Mouse (Mus musculus) testis, adult 2 months (tissue): ENCODE data around the gene Gpn3. TPM values are rescaled to one million over a fixed set of nuclear protein-coding genes. Genes with fewer than 3 reads are reported as not detected.

ENCODE experiments used
- H3K27ac ChIP-seq: fragments of 200-500 bp; 2 replicates; pipeline ENCODE4 v1.5.1; 2012; ENCODE audit warnings: low read depth, low read length; ENCODE audit not compliant: control insufficient read depth, insufficient read depth
- H3K27me3 ChIP-seq: fragments of 200-500 bp; 2 replicates; pipeline ENCODE4 v1.6.1; 2012; ENCODE audit warnings: mild to moderate bottlenecking, low read length, moderate library complexity; ENCODE audit not compliant: control insufficient read depth, insufficient read depth
- H3K36me3 ChIP-seq: fragments of 200-500 bp; 2 replicates; pipeline ENCODE4 v1.6.1; 2012; ENCODE audit warnings: mild to moderate bottlenecking, low read length; ENCODE audit not compliant: control insufficient read depth, insufficient read depth
- H3K4me1 ChIP-seq: fragments of 200-500 bp; 2 replicates; pipeline ENCODE4 v1.6.1; 2012; ENCODE audit warnings: low read length; ENCODE audit not compliant: control insufficient read depth, insufficient read depth
- H3K4me3 ChIP-seq: fragments of 200-500 bp; 2 replicates; pipeline ENCODE4 v1.5.1; 2012; ENCODE audit warnings: low read depth, mild to moderate bottlenecking, low read length, moderate library complexity, mixed read lengths; ENCODE audit not compliant: control insufficient read depth
- CTCF ChIP-seq: fragments of 200-500 bp; IDR thresholded peaks from 2 replicates; pipeline ENCODE4 v1.5.1; 2012; ENCODE audit warnings: low read depth, mild to moderate bottlenecking, inconsistent platforms, low read length, moderate library complexity; ENCODE audit not compliant: control insufficient read depth, insufficient read depth, insufficient replicate concordance
- POLR2A ChIP-seq: fragments of 200-500 bp; IDR thresholded peaks from 2 replicates; pipeline ENCODE4 v1.6.1; 2012; ENCODE audit warnings: low read depth, mild to moderate bottlenecking, inconsistent platforms, low read length, moderate library complexity; ENCODE audit not compliant: control insufficient read depth
- polyA plus RNA-seq: library from polyadenylated mRNA; depleted of rRNA; stranded (reverse); fragments of >200 nt; gene quantifications from 2 replicates; pipeline ENCODE4 v1.2.3, GENCODE M21; 2012

Gpn3 gene
- polyA plus RNA-seq, 1 experiment, result 27.6 TPM

GRCm38 (mm10) chr5:122372192-122372769 lies 605 bp downstream of the Gpn3 start, which contains the start of gene Fam216a:
Gene Fam216a (minus strand): TSS chr5:122372364.
- Histone ChIP-seq H3K36me3 (peaks cover 2% of the 10 kb centered on the region), H3K27ac (peak within 1 kb of the TSS; percentile 99), H3K4me1 (no peaks in the 10 kb centered on the region; the same call in 1 of the 2 replicates), H3K27me3 (no peaks in the 10 kb centered on the region), H3K4me3 (peak within 1 kb of the TSS; percentile 89)
- no peak for TF ChIP-seq CTCF
- TF ChIP-seq POLR2A, result peak; percentile 68; the same call in 1 of the 2 replicates

- TF ChIP-seq POLR2A (no peak), CTCF (no peak)
- no peaks in the 10 kb centered on the region; the same call in 1 of the 2 replicates for H3K4me1 ChIP-seq
- peaks cover 2% of the 10 kb centered on the region for H3K36me3 ChIP-seq
- no peaks in the 10 kb centered on the region for H3K27me3 ChIP-seq
- peak overlapping the region; percentile 89 for H3K4me3 ChIP-seq
- peak overlapping the region; percentile 73 for H3K27ac ChIP-seq
Measured at GRCm38 (mm10) chr5:122372878-122373277, 1.2 kb downstream of the Gpn3 start.

GRCm38 (mm10) chr5:122377101-122377833 lies 5.6 kb downstream of the Gpn3 start:
- Histone ChIP-seq H3K36me3 (no peaks in the 10 kb centered on the region; the same call in none of the 2 replicates), H3K4me1 (no peaks in the 10 kb centered on the region; the same call in 1 of the 2 replicates), H3K27me3 (no peaks in the 10 kb centered on the region), H3K4me3 (no peak overlapping the region), H3K27ac (no peak overlapping the region)
- TF ChIP-seq POLR2A, result no peak
- no peak for TF ChIP-seq CTCF

GRCm38 (mm10) chr5:122378171-122378570 lies 6.5 kb downstream of the Gpn3 start:
- Histone ChIP-seq H3K36me3 (peaks cover 1% of the 10 kb centered on the region), H3K27ac (no peak overlapping the region), H3K27me3 (no peaks in the 10 kb centered on the region), H3K4me1 (no peaks in the 10 kb centered on the region; the same call in 1 of the 2 replicates), H3K4me3 (no peak overlapping the region)
- no peak for TF ChIP-seq POLR2A
- no peak for TF ChIP-seq CTCF

GRCm38 (mm10) chr5:122379374-122380155 lies 7.9 kb downstream of the Gpn3 start:
- peaks cover 1% of the 10 kb centered on the region; the same call in 1 of the 2 replicates for H3K36me3 ChIP-seq
- peak; percentile 92; the same call in 1 of the 2 replicates for TF ChIP-seq CTCF
- TF ChIP-seq POLR2A, result no peak

GRCm38 (mm10) chr5:122390006-122390405 lies 18.3 kb downstream of the Gpn3 start:
- no peak overlapping the region for H3K4me3 ChIP-seq
- no peaks in the 10 kb centered on the region for H3K36me3 ChIP-seq
- TF ChIP-seq POLR2A, result no peak
- TF ChIP-seq CTCF, result no peak
- no peak overlapping the region for H3K27ac ChIP-seq
- no peaks in the 10 kb centered on the region for H3K27me3 ChIP-seq
- peaks cover 2% of the 10 kb centered on the region; the same call in 1 of the 2 replicates for H3K4me1 ChIP-seq

More at GRCm38 (mm10) chr5:122379374-122380155, 7.9 kb downstream of the Gpn3 start:
- Histone ChIP-seq H3K27ac (no peak overlapping the region), H3K27me3 (no peaks in the 10 kb centered on the region), H3K4me3 (no peak overlapping the region), H3K4me1 (no peaks in the 10 kb centered on the region)
